23 mouse cellular contexts compared by ENCODE assay signal in the genomic region with DNA sequence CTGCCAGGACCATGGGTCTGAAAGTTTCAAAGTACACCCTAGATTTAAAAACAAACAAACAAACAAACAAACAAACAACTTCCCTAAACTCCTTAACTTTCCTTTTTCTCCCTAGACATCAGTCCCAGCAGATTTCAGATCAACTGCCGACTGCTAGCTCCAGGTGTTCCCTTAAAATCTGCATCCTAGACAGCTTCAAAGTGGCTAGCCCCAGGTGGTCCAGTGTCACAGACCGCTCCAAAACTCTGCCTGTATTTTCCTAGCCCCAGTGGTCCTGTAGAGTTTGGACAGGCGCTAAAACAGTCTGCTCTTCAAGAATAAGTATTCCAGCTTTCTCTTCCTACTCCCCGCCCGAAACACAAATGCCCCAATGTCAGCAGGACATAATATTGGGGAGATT.
"Had no signal": no experiment of that assay in that cellular context is flagged by ENCODE, and none has a peak within 500 bp of the region (broad histone marks: within the 10 kb centered on the region; RNA-seq: fewer than 3 reads in every experiment).

No protein-coding gene starts in this region.

- H3K27me3 ChIP-seq: heart, embryonic 12.5 days; hindbrain, embryonic 12.5 days; intestine, embryonic 15.5 days; limb, embryonic 12.5 days; liver, embryonic 13.5 days had no signal

- DNase-seq: gastrocnemius, adult 2 months; gastrocnemius, postnatal 10 days; gastrocnemius, postnatal 25 days; heart, adult 18-20 months; heart, postnatal 10 days; heart, postnatal 4 days; kidney, adult 18-20 months; kidney, adult 8-10 months; kidney, postnatal 10 days; kidney, postnatal 25 days; kidney, postnatal 4 days; liver; liver, embryonic 13.5 days had no signal

- H3K9me3 ChIP-seq: heart, embryonic 10.5 days; heart, embryonic 12.5 days; hindbrain, embryonic 12.5 days; intestine, embryonic 15.5 days; limb, embryonic 10.5 days; limb, embryonic 12.5 days; liver, embryonic 13.5 days had no signal

- H3K9ac ChIP-seq: heart, embryonic 12.5 days; hindbrain, embryonic 12.5 days; hindbrain, embryonic 14.5 days; intestine, embryonic 15.5 days; limb, embryonic 12.5 days; liver, embryonic 13.5 days had no signal

- H3K27ac ChIP-seq: gastrocnemius, adult 2 months; heart, embryonic 10.5 days; hindbrain, embryonic 10.5 days; hindbrain, embryonic 12.5 days; hindbrain, embryonic 14.5 days; intestine, embryonic 15.5 days; layer of hippocampus, adult 2 months; left cerebral cortex, adult 2 months; limb, embryonic 10.5 days; limb, embryonic 12.5 days; liver, embryonic 13.5 days had no signal

- H3K4me1 ChIP-seq: heart, embryonic 10.5 days; hindbrain, embryonic 10.5 days; hindbrain, embryonic 12.5 days; intestine, embryonic 15.5 days; limb, embryonic 10.5 days; limb, embryonic 12.5 days had no signal

- H3K36me3 ChIP-seq: heart, embryonic 10.5 days; heart, embryonic 12.5 days; hindbrain, embryonic 10.5 days; hindbrain, embryonic 12.5 days; intestine, embryonic 15.5 days; limb, embryonic 10.5 days; limb, embryonic 12.5 days; liver, embryonic 13.5 days had no signal

- H3K4me3 ChIP-seq: gastrocnemius, adult 2 months; heart, embryonic 10.5 days; heart, embryonic 12.5 days; hindbrain, embryonic 10.5 days; hindbrain, embryonic 12.5 days; intestine, embryonic 15.5 days; layer of hippocampus, adult 2 months; left cerebral cortex, adult 2 months; limb, embryonic 10.5 days; limb, embryonic 12.5 days; liver, embryonic 13.5 days had no signal
